Mouse (Mus musculus) midbrain, embryonic 14.5 days (tissue): ENCODE data around the gene Chit1. TPM values are rescaled to one million over a fixed set of nuclear protein-coding genes. Genes with fewer than 3 reads are reported as not detected.
A peak's percentile ranks its signal among the peaks of the same experiment; 100 is the strongest.

Experiments used
- ATAC-seq: fragments of 200-750 bp; cut with Nextera tagmentation; 2 replicates; pipeline ENCODE4 v1.8.0; 2017; ENCODE audit warnings: moderate number of reproducible peaks, moderate library complexity; ENCODE audit not compliant: low FRiP score, low TSS enrichment
- DNase-seq: peaks from one replicate; pipeline ENCODE4 v3.0.0-alpha.2; 2015
- H3K27ac ChIP-seq: fragments of 300-500 bp; sonication (generic); replicated peaks from 2 replicates; pipeline ENCODE4 v1.5.1; 2014; ENCODE audit warnings: mild to moderate bottlenecking, low read depth, low read length, moderate library complexity
- H3K27me3 ChIP-seq: fragments of 300-500 bp; sonication (generic); 2 replicates; pipeline ENCODE4 v1.6.1; 2014; ENCODE audit warnings: low read length, control low read depth, mixed read lengths; ENCODE audit not compliant: control insufficient read depth, insufficient read depth
- H3K36me3 ChIP-seq: fragments of 300-500 bp; sonication (generic); 2 replicates; pipeline ENCODE4 v1.6.1; 2014; ENCODE audit warnings: low read length, control low read depth; ENCODE audit not compliant: control insufficient read depth, insufficient read depth
- H3K4me1 ChIP-seq: fragments of 300-500 bp; sonication (generic); 2 replicates; pipeline ENCODE4 v1.6.1; 2014; ENCODE audit warnings: mild to moderate bottlenecking, antibody characterized with exemption, low read length, control low read depth; ENCODE audit not compliant: control insufficient read depth, insufficient read depth
- H3K4me2 ChIP-seq: fragments of 300-500 bp; sonication (generic); 2 replicates; pipeline ENCODE4 v1.6.1; 2014; ENCODE audit warnings: mild to moderate bottlenecking, low read length, moderate library complexity
- H3K4me3 ChIP-seq: fragments of 300-500 bp; sonication (generic); replicated peaks from 2 replicates; pipeline ENCODE4 v1.5.1; 2014; ENCODE audit warnings: low read depth, low read length
- H3K9ac ChIP-seq: fragments of 300-500 bp; sonication (generic); replicated peaks from 2 replicates; pipeline ENCODE4 v1.6.1; 2014; ENCODE audit warnings: mild to moderate bottlenecking, low read length, moderate library complexity
- H3K9me3 ChIP-seq: fragments of 300-500 bp; sonication (generic); 2 replicates; pipeline ENCODE4 v1.6.1; 2016; ENCODE audit warnings: low read length, control low read depth, mixed read lengths; ENCODE audit not compliant: control insufficient read depth
- WGBS: fragments of 180-500 bp; shearing (Covaris S2); extraction: QIAGEN DNeasy Blood & Tissue Kit; methylation state at CpG from one replicate; pipeline ENCODE4 v1.1.7; 2014; 5-methylcytosine and 5-hydroxymethylcytosine counted together
- polyA plus RNA-seq: library from polyadenylated mRNA; unstranded; fragments of >200 nt; fragmentation: Nextera tagmentation; extraction: Ambion mirVana; gene quantifications from 2 replicates; pipeline ENCODE4 v1.2.1, GENCODE M21; 2014

Gene Chit1
- polyA plus RNA-seq, 1 experiment from 2014 or later = not detected

- DNase-seq (no peak), ATAC-seq (no peak)
- WGBS = 87% methylated on average over 7 of the region's 7 CpGs
- Histone ChIP-seq H3K27me3 (no peaks in the 10 kb centered on the region), H3K4me2 (no peak overlapping the region), H3K27ac (no peak overlapping the region), H3K4me1 (no peaks in the 10 kb centered on the region), H3K36me3 (no peaks in the 10 kb centered on the region), H3K9me3 (no peaks in the 10 kb centered on the region), H3K9ac (no peak overlapping the region), H3K4me3 (no peak overlapping the region)
These were observed 3.3 kb upstream of the Chit1 start for GRCm38 (mm10) chr1:134107777-134108176.

- Histone ChIP-seq H3K27ac (no peak overlapping the region), H3K4me2 (no peak overlapping the region), H3K4me3 (no peak overlapping the region), H3K9ac (no peak overlapping the region), H3K36me3 (no peaks in the 10 kb centered on the region), H3K4me1 (no peaks in the 10 kb centered on the region), H3K9me3 (no peaks in the 10 kb centered on the region), H3K27me3 (no peaks in the 10 kb centered on the region)
- WGBS = 89% methylated on average over 3 of the region's 3 CpGs
- ATAC-seq (no peak), DNase-seq (no peak)
These were observed 1.0 kb upstream of the Chit1 start for GRCm38 (mm10) chr1:134110015-134110414.

GRCm38 (mm10) chr1:134110449-134110848 is 593 bp upstream of the Chit1 start:
- Histone ChIP-seq H3K27ac (no peak overlapping the region), H3K4me3 (no peak overlapping the region), H3K36me3 (no peaks in the 10 kb centered on the region), H3K4me2 (no peak overlapping the region), H3K27me3 (no peaks in the 10 kb centered on the region), H3K9me3 (no peaks in the 10 kb centered on the region), H3K9ac (no peak overlapping the region), H3K4me1 (no peaks in the 10 kb centered on the region)
- ATAC-seq = no peak
- DNase-seq = no peak
- 92% methylated on average over 5 of the region's 5 CpGs for WGBS

GRCm38 (mm10) chr1:134113560-134113959 is 2.5 kb downstream of the Chit1 start:
- no peak overlapping the region for H3K9ac ChIP-seq
- H3K4me2 ChIP-seq = no peak overlapping the region
- no peak overlapping the region for H3K27ac ChIP-seq
- ATAC-seq (no peak), DNase-seq (no peak)
- 75% methylated on average over 5 of the region's 5 CpGs for WGBS
- H3K4me1 ChIP-seq = no peaks in the 10 kb centered on the region
- H3K4me3 ChIP-seq = no peak overlapping the region
- H3K36me3 ChIP-seq = no peaks in the 10 kb centered on the region
- H3K9me3 ChIP-seq = no peaks in the 10 kb centered on the region
- H3K27me3 ChIP-seq = no peaks in the 10 kb centered on the region

GRCm38 (mm10) chr1:134114018-134114417 is 3.0 kb downstream of the Chit1 start:
- no peak overlapping the region for H3K4me2 ChIP-seq
- no peaks in the 10 kb centered on the region for H3K4me1 ChIP-seq
- no peak overlapping the region for H3K9ac ChIP-seq
- no peaks in the 10 kb centered on the region for H3K27me3 ChIP-seq
- no peak overlapping the region for H3K27ac ChIP-seq
- no peak overlapping the region for H3K4me3 ChIP-seq
- H3K9me3 ChIP-seq = no peaks in the 10 kb centered on the region
- 83% methylated on average over 7 of the region's 7 CpGs for WGBS
- H3K36me3 ChIP-seq = no peaks in the 10 kb centered on the region
- ATAC-seq (no peak), DNase-seq (no peak)

GRCm38 (mm10) chr1:134114730-134115129 is 3.7 kb downstream of the Chit1 start:
- DNase-seq = no peak
- Histone ChIP-seq H3K36me3 (no peaks in the 10 kb centered on the region), H3K4me1 (no peaks in the 10 kb centered on the region), H3K9ac (no peak overlapping the region), H3K27ac (no peak overlapping the region), H3K4me2 (no peak overlapping the region), H3K9me3 (no peaks in the 10 kb centered on the region), H3K27me3 (no peaks in the 10 kb centered on the region), H3K4me3 (no peak overlapping the region)
- 82% methylated on average over 13 of the region's 13 CpGs for WGBS
- no peak for ATAC-seq

GRCm38 (mm10) chr1:134115424-134115823 is 4.4 kb downstream of the Chit1 start:
- Histone ChIP-seq H3K9ac (no peak overlapping the region), H3K9me3 (no peaks in the 10 kb centered on the region), H3K4me2 (no peak overlapping the region), H3K27me3 (no peaks in the 10 kb centered on the region), H3K4me3 (no peak overlapping the region), H3K27ac (no peak overlapping the region), H3K36me3 (no peaks in the 10 kb centered on the region), H3K4me1 (no peaks in the 10 kb centered on the region)
- ATAC-seq (no peak), DNase-seq (no peak)
- WGBS = 65% methylated on average over 8 of the region's 8 CpGs

GRCm38 (mm10) chr1:134117110-134117509 is 6.1 kb downstream of the Chit1 start:
- DNase-seq = no peak
- no peaks in the 10 kb centered on the region for H3K9me3 ChIP-seq
- no peak overlapping the region for H3K4me3 ChIP-seq
- WGBS = 87% methylated on average over 5 of the region's 5 CpGs
- H3K4me2 ChIP-seq = no peak overlapping the region
- no peak for ATAC-seq
- no peaks in the 10 kb centered on the region for H3K36me3 ChIP-seq
- H3K9ac ChIP-seq = no peak overlapping the region
- no peak overlapping the region for H3K27ac ChIP-seq
- no peaks in the 10 kb centered on the region for H3K4me1 ChIP-seq
- no peaks in the 10 kb centered on the region for H3K27me3 ChIP-seq

- no peak overlapping the region for H3K27ac ChIP-seq
- no peak overlapping the region for H3K4me3 ChIP-seq
- H3K4me1 ChIP-seq = no peaks in the 10 kb centered on the region
- no peaks in the 10 kb centered on the region for H3K36me3 ChIP-seq
- 6% methylated on average over 5 of the region's 5 CpGs for WGBS
- H3K9me3 ChIP-seq = no peaks in the 10 kb centered on the region
- no peak overlapping the region for H3K9ac ChIP-seq
- H3K27me3 ChIP-seq = no peaks in the 10 kb centered on the region
- H3K4me2 ChIP-seq = no peak overlapping the region
- DNase-seq (peak; percentile 95), ATAC-seq (peak; percentile 50; the same call in 1 of the 2 replicates)
These were observed 9.1 kb downstream of the Chit1 start for GRCm38 (mm10) chr1:134120179-134120578.
